8 mouse cellular contexts compared by ENCODE assay signal in genomic region chr11:103003210-103003609, GRCm38 (mm10). TPM values are rescaled to one million over a fixed set of nuclear protein-coding genes. Genes with fewer than 3 reads are reported as not detected.
DNase-seq lines count a peak whose midpoint lies in the region; ATAC-seq lines count a peak whose summit lies in the region.

No protein-coding gene starts in this region.

- no peak overlapping the region for H3K4me3 ChIP-seq in forebrain, embryonic 13.5 days
- H3K4me3 ChIP-seq in forebrain, embryonic 11.5 days (ENCODE audit: low read depth, low read length), result no peak overlapping the region
- H3K4me3 ChIP-seq in heart, embryonic 14.5 days (ENCODE audit: control insufficient read depth in 1 of 2, insufficient read depth in 1 of 2, low read depth in 1 of 2, low read length in 2 of 2), result no peak overlapping the region

- ATAC-seq in forebrain, embryonic 13.5 days, result no peak
- ATAC-seq in forebrain, embryonic 11.5 days (replicated peaks; ENCODE audit: low FRiP score), result no peak
- ATAC-seq in heart, embryonic 14.5 days (ENCODE audit: insufficient number of reproducible peaks, insufficient read depth, low FRiP score, low read depth), result 0 out of 2 replicates have a peak, but pooled peaks have one; percentile 27

- H3K27ac ChIP-seq in forebrain, embryonic 13.5 days, result peak overlapping the region; percentile 14; the same call in 1 of the 2 replicates
- H3K27ac ChIP-seq in forebrain, embryonic 11.5 days (ENCODE audit: low read depth, low read length), result no peak overlapping the region
- H3K27ac ChIP-seq in heart, embryonic 14.5 days (replicated peaks in 1 of 2; ENCODE audit: control insufficient read depth in 1 of 2, insufficient read depth in 1 of 2, low read depth in 2 of 2, low read length in 2 of 2), result peak overlapping the region in 1 of 2 experiments; percentile 33; a peak in 1 of 4 replicates

- H3K36me3 ChIP-seq in forebrain, embryonic 13.5 days (ENCODE audit: poor library complexity, severe bottlenecking), result peaks cover 43% of the 10 kb centered on the region
- H3K36me3 ChIP-seq in forebrain, embryonic 11.5 days (ENCODE audit: control insufficient read depth, insufficient read depth, low read length), result peaks cover 5% of the 10 kb centered on the region
- peaks cover 10% of the 10 kb centered on the region; the same call in 1 of the 2 replicates for H3K36me3 ChIP-seq in heart, embryonic 14.5 days (ENCODE audit: control insufficient read depth, insufficient read depth, low read length)

- H3K27me3 ChIP-seq in forebrain, embryonic 13.5 days, result no peaks in the 10 kb centered on the region
- no peaks in the 10 kb centered on the region for H3K27me3 ChIP-seq in forebrain, embryonic 11.5 days (ENCODE audit: control insufficient read depth, insufficient read depth, low read length)
- H3K27me3 ChIP-seq in heart, embryonic 14.5 days (ENCODE audit: control insufficient read depth, insufficient read depth, low read length), result no peaks in the 10 kb centered on the region

- H3K4me2 ChIP-seq in forebrain, embryonic 13.5 days, result no peak overlapping the region
- H3K4me2 ChIP-seq in forebrain, embryonic 11.5 days (ENCODE audit: low read depth, low read length, severe bottlenecking), result no peak overlapping the region
- no peak overlapping the region for H3K4me2 ChIP-seq in heart, embryonic 14.5 days (ENCODE audit: low read length)

- DNase-seq in forebrain, embryonic 11.5 days (ENCODE audit: low spot score), result no peak
- DNase-seq in fat pad, adult 2 months (ENCODE audit: extremely low read depth, low read depth, low spot score), result peak; percentile 86
- DNase-seq in layer of hippocampus, adult 11-12 months (ENCODE audit: low spot score), result peak; percentile 77
- peak; percentile 80 for DNase-seq in lung, postnatal 14 days
- DNase-seq in urinary bladder, adult 2 months (ENCODE audit: low spot score), result peak; percentile 37
- DNase-seq in cerebellum, adult 11 months, result no peak

- H3K9me3 ChIP-seq in forebrain, embryonic 13.5 days (replicated peaks), result no peaks in the 10 kb centered on the region
- H3K9me3 ChIP-seq in forebrain, embryonic 11.5 days (ENCODE audit: control insufficient read depth, low read length), result no peaks in the 10 kb centered on the region
- H3K9me3 ChIP-seq in heart, embryonic 14.5 days (ENCODE audit: control insufficient read depth, low read length), result no peaks in the 10 kb centered on the region

- H3K9ac ChIP-seq in forebrain, embryonic 13.5 days, result no peak overlapping the region
- H3K9ac ChIP-seq in forebrain, embryonic 11.5 days (ENCODE audit: low read length), result no peak overlapping the region
- H3K9ac ChIP-seq in heart, embryonic 14.5 days (ENCODE audit: low read length), result no peak overlapping the region

- H3K4me1 ChIP-seq in forebrain, embryonic 13.5 days, result peaks cover 18% of the 10 kb centered on the region
- no peaks in the 10 kb centered on the region for H3K4me1 ChIP-seq in forebrain, embryonic 11.5 days (replicated peaks; ENCODE audit: control insufficient read depth, insufficient read depth, low read length)
- peaks cover 21 to 31% of the 10 kb centered on the region in 2 experiments for H3K4me1 ChIP-seq in heart, embryonic 14.5 days (ENCODE audit: control insufficient read depth in 2 of 2, insufficient read depth in 2 of 2, low read length in 2 of 2)

- 52% methylated on average over 5 of the region's 5 CpGs for WGBS in forebrain, embryonic 13.5 days
- 71% methylated on average over 5 of the region's 5 CpGs for WGBS in forebrain, embryonic 11.5 days
- WGBS in heart, embryonic 14.5 days, result 59% methylated on average over 5 of the region's 5 CpGs

RNA-seq across cellular contexts. Expression of gene Nmt1, which starts 24.8 kb away (rescaled TPM):
- 47.3 and 53.9 TPM in 2 replicates for polyA plus RNA-seq in forebrain, embryonic 13.5 days (2015; fragmentation: Nextera tagmentation; extraction: Ambion mirVana)
- polyA plus RNA-seq in forebrain, embryonic 11.5 days (2014; fragmentation: Nextera tagmentation; extraction: Ambion mirVana), result 53.8 and 58.6 TPM in 2 replicates
- polyA plus RNA-seq in heart, embryonic 14.5 days (2014; fragmentation: Nextera tagmentation; extraction: Ambion mirVana), result 47.8 and 51.7 TPM in 2 replicates
- 53.5 and 57.6 TPM in 2 replicates for polyA plus RNA-seq in urinary bladder, adult 2 months (2012; rRNA removed)

RNA-seq across cellular contexts. Expression of gene Dcakd, which starts 24.9 kb away (rescaled TPM):
- 182 and 195 TPM in 2 replicates for polyA plus RNA-seq in forebrain, embryonic 13.5 days (2015; fragmentation: Nextera tagmentation; extraction: Ambion mirVana)
- 276 and 295 TPM in 2 replicates for polyA plus RNA-seq in forebrain, embryonic 11.5 days (2014; fragmentation: Nextera tagmentation; extraction: Ambion mirVana)
- polyA plus RNA-seq in heart, embryonic 14.5 days (2014; fragmentation: Nextera tagmentation; extraction: Ambion mirVana), result 93.8 and 99.4 TPM in 2 replicates
- 42.8 and 43.1 TPM in 2 replicates for polyA plus RNA-seq in urinary bladder, adult 2 months (2012; rRNA removed)

RNA-seq across cellular contexts. Expression of gene C1ql1, which starts 56.7 kb away (rescaled TPM):
- 1.4 and 1.5 TPM in 2 replicates for polyA plus RNA-seq in forebrain, embryonic 13.5 days (2015; fragmentation: Nextera tagmentation; extraction: Ambion mirVana)
- 3.9 and 4.5 TPM in 2 replicates for polyA plus RNA-seq in forebrain, embryonic 11.5 days (2014; fragmentation: Nextera tagmentation; extraction: Ambion mirVana)
- 0.71 and 1.5 TPM in 2 replicates for polyA plus RNA-seq in heart, embryonic 14.5 days (2014; fragmentation: Nextera tagmentation; extraction: Ambion mirVana)
- 0.44 and 0.49 TPM in 2 replicates for polyA plus RNA-seq in urinary bladder, adult 2 months (2012; rRNA removed)

Comparison
In these comparisons a context has a peak if more than half of its experiments do, and no peak if none do; other contexts are left out.
1. DNase-seq: peak in fat pad, adult 2 months (single experiment), layer of hippocampus, adult 11-12 months (single experiment), lung, postnatal 14 days (single experiment) and urinary bladder, adult 2 months (single experiment); none in forebrain, embryonic 11.5 days (single experiment) and cerebellum, adult 11 months (single experiment).